Mouse (Mus musculus) CH12F3 (cell line): ENCODE measurements around the gene Gm42906.

Source experiments
- in situ Hi-C: fragments of 300-500 bp; cut with MboI; formaldehyde crosslinking; loops from 2 replicates; pipeline ENCODE4 v1.14.3; 2020; ENCODE audit warnings: low sequenced_read_pairs

The Gm42906 gene

DNA sequence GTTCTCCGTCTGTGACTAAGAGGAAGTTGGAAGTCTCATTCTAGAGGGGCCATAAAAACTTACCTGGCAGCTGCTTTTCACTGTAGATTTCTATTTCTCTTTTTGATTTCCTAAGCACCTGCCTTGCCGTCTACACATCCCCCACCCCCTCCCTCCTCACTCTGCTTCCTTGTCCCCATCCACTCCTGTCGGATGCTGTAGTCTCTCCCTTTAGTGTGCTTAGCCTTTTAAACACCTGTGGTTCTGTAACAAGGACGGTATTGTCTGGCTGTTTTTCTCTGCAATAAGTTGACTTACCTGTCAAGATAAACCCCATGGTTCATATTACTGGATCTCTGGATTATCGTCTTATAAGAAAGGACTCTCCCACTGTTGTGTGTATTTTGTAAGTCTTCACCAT is 182.4 kb downstream of the Gm42906 start:
- in situ Hi-C loops = no loop called here

DNA sequence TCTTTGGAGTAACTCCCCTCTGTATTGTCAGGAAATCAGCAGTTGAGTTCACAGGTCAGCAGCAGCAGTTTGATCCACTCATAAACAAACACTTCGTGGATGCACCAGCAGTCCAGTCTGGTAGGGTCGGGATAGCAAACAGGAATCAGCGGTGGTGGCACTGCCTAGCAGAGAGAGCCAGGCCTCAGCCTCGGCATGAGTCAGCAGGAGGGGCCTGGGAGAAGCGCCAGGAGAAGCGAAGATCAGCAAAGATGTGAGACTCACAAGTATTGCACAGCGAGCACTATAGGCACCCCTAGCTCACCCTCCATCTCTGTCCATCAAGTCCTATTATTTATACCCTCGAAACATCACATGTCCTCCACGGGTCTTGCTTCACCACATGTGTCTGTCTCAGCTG is 189.2 kb downstream of the Gm42906 start:
- in situ Hi-C loops = no loop called here

GRCm38 (mm10) chr5:151236411-151236810 is 191.6 kb downstream of the Gm42906 start:
- in situ Hi-C loops = no loop called here

DNA sequence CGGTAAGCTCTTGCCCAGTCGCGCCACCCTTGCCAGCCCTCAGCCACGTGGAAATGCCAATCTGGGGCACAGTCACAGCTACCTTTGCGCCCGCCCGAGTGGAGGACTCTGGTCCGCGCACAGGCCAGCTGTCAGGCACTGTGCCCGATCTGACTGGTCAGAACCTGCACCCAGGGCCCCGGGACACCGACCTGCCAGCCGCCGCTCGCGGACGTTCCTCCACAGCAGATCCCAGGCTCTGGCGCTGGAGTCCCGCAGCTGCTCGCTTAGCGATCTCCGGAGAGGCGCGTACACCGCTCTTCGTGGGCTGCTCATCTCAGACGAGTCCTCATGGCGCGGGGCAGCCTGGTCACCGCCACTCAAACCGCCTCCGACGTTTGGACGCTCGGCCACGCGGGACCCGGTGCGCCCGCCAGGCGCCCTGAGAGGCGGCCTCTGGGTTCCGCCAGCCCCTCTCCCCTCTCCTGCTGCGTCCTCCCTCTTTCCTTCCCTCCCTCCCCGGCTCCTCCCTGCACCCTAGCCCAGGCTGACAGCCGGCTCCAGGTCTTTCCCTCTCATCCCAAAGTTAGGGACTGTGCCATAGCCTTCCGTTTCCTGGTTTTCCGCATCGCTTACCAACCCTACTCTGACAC is 194.4 kb downstream of the Gm42906 start, which contains the start of gene Stard13:
TSS of gene Stard13 (minus strand) at position 437 of the 632 bp plus-strand sequence.
- in situ Hi-C loops = no loop called here

GRCm38 (mm10) chr5:151232576-151233299 is 195.2 kb downstream of the Gm42906 start:
- in situ Hi-C loops = no loop called here

GRCm38 (mm10) chr5:151231861-151232260 is 196.1 kb downstream of the Gm42906 start:
- in situ Hi-C loops = no loop called here

DNA sequence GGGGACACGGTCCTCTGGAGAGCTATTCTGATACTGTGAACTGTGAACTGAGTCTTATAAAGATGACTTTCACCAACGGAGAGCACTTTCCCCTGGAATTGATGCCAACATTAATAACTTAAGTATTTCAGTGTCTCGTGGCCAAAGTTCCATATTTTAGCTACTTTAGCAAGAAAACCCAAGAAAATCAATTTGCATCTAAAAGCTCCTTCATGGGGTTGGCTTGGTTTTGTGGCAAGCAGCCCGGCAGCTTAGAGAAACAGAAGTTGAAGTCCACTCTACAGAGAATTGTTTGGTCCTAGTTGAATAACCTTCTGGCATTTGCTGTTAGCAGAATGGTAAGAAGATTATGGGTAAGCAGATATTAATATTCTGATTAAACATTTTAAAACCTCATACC is 196.6 kb downstream of the Gm42906 start:
- in situ Hi-C loops = no loop called here

- in situ Hi-C loops = no loop called here
These were observed 197.5 kb downstream of the Gm42906 start for GRCm38 (mm10) chr5:151230427-151230826.

DNA sequence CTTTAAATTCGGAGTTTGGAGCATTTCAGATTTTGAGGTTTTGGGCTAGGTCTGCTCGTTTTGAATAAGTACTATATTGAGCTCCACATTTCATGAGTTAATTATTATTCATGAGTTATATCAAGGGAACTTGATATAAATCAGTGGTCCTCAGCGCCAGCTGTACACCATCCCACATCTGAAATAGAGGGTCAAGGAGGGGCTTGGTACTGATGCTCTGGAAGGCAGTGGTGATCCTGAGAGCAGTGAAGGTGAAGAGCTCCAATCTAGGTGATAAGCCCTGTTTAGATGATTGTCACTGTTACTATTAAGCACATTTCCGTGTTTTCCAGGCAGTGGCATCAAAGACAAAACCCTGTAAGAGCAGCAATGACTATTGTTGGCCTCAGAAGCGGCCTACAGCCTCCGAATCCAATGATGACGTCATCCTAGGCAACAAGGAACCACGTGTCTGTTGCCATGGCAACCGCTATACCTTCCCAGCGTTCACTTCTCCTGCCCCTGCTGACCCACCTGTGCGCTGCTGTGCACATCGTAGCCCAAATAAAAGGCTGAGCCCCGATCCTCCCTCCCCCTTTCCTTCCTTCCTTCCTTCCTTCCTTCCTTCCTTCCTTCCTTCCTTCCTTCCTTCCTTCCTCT is 199.5 kb downstream of the Gm42906 start:
- in situ Hi-C loops = no loop called here

DNA sequence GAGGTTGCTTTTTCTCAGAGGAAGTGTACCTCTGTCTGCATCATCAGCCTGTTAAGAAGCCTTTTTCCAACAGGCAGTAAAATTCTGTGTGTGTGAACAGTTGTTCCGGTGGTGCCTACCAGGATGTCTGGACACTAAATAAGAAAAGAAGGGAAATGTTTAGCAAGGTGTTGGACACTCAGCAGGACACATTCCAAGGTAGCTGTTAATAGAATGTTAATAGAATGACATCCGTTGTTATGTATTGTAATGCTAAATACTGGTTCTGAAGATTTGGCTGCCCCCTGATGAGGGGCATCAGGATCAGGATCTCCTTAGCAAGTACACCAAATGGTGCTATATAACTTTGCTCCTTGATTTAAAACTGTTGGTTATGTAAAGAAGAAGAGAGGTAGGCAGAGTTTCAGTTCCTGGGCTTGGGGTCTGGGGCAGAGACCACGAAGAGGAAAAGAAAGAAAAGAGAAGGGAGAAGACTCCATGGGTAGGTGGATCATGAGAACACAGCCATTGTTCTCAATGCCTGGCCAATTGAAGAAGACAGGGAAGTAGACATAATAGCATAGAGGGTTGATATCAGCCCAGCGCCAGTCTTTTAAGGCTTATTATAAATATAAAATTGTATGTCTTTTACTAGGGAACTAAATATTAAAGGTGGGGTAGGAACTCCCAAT is 204.1 kb downstream of the Gm42906 start:
- in situ Hi-C loops = no loop called here

DNA sequence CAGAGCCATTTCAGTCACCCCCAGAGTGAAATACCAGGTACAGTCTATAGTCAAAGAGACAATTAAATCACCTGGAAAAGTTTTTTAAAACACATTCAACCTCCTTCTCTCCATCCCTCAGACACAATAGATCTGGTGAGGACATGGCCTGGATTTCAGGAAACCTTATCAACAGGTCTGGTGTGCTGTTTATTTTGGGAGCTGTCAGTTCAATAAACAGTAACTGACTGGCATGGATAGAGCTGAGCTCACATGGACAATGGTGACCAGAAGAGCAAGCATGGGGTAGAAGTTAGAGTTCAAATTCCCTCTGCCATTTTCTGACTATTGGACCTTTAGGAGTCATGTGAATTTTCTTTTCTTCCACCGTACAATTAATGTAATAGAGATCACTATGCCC is 205.2 kb downstream of the Gm42906 start:
- in situ Hi-C loops = no loop called here

GRCm38 (mm10) chr5:151218689-151219115 is 209.3 kb downstream of the Gm42906 start:
- in situ Hi-C loops = no loop called here

DNA sequence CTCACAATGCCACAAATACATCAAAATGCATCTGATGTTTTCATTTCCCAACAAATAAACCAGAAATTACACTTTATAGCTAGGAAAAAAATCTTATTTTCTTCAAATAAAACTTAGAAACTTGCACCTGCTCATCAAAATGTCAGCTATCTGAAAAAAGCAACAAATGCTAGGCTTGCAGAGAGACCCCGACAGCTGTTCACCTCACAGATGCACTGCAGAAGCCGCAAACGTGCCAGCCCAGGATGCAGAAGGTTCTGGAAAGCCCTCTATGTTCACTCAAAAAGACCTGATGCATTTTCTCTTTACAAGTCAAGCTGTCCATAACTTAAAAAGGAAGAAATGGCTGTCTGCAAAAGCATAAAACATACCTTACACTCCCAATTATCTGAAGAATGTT is 214.9 kb downstream of the Gm42906 start:
- in situ Hi-C loops = no loop called here

DNA sequence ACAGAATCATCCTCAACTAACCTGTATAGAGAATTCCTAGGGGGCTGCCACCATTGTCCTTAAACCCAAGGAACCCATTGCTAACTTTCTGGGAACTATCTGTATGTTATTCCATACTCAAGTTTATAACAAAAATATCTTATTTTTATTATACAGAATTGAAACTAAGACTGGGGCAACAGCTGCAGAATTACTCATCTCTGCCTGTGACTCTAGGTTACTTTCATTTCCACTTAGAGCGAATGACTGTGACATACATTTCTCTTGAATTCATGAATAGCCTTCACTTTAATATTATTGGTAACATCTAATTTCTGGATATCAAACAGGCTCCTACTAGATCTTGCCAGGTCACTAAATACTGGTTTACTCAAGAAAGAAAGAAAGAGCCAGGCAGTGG is 217.1 kb downstream of the Gm42906 start:
- in situ Hi-C loops = no loop called here

GRCm38 (mm10) chr5:151210060-151210459 is 217.9 kb downstream of the Gm42906 start:
- in situ Hi-C loops = no loop called here

- in situ Hi-C loops = no loop called here
These were observed 222.9 kb downstream of the Gm42906 start for GRCm38 (mm10) chr5:151205017-151205416.

GRCm38 (mm10) chr5:151202925-151203324 is 225.0 kb downstream of the Gm42906 start:
- in situ Hi-C loops = no loop called here

- in situ Hi-C loops = no loop called here
These were observed 226.7 kb downstream of the Gm42906 start for GRCm38 (mm10) chr5:151201220-151201619.

GRCm38 (mm10) chr5:151199235-151199634 is 228.7 kb downstream of the Gm42906 start:
- in situ Hi-C loops = no loop called here

- in situ Hi-C loops = no loop called here
These were observed 231.2 kb downstream of the Gm42906 start for GRCm38 (mm10) chr5:151196603-151197272.
